Mouse (Mus musculus) gastrocnemius, postnatal 25 days (tissue): Measurements from ENCODE around the gene Fsip1. TPM values are rescaled to one million over a fixed set of nuclear protein-coding genes. Genes with fewer than 3 reads are reported as not detected.
"Not testable (repeated sequence)": the region's sequence is repeated elsewhere in the genome, so short reads cannot be mapped to it uniquely, and the experiment has no call there.

Source experiments
- DNase-seq: peaks from one replicate; pipeline ENCODE4 v3.0.0; 2022
- total RNA-seq, 2 experiments: library from RNA; stranded (reverse); gene quantifications; 1 replicate in 1 of 2; 2 replicates in 1 of 2; pipeline ENCODE4 v1.2.3; 2021

Fsip1 gene
- total RNA-seq, 2 experiments from 2014 or later: not detected

DNA sequence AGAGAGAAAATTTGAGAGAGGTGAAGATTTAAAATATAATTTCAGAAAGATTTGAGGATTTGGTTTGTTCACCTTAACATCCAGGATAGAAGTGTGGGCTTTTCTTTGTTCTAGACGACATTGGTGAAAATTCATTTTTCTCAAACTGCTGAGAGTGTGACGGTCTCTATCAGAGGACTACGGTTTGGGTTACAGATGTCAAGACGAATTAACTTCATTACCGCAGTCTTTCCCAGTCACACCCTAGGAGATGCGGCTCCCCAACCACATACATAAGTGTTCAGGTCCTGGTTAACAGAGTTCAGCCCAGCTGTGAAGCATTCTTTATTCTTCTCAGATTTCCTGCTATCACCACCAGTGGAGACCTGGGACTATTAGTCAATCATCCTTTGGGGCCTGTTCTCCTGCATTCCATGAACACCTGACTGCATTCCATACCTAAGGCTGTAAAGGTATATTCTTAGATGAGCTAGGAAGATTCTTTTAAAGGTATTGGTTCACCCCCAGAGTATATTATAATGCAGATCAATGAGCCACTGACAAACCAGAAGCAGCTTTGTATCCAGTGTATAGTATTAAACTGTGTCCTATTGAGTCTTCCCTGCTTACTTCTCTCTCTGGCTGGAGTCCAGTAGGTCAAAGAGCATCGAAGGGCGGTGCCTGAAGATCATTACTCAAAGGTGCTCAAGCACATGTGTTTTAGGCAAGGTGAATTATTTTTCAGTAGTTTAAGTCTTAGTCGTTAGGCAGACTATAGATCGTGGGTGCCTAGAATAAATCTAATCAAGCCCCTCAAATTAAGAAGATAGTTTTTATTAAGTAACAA, 82.0 kb downstream of the Fsip1 start:
- no peak for DNase-seq

GRCm38 (mm10) chr2:118168225-118168624, 88.5 kb downstream of the Fsip1 start:
- DNase-seq: no peak

DNA sequence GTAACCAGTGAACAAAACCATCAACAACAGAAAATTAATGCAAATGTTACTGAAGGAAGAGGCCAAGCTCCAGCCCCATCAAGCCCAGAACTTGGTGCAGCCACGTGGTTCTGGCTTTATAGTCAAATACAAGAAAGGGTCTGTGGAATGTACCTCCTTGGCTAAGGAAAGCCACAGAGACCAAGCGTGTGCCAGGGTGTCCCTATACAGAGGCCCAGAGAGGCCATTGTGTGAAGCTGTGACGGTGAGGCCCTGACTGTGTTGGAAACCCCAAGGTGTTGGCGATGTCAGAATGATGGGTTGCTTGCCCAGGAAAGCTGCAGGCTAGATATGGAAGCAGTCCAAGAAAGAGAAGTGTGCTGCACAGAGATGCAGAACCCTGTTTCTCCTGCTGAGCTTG, 89.0 kb downstream of the Fsip1 start:
- DNase-seq: no peak

DNA sequence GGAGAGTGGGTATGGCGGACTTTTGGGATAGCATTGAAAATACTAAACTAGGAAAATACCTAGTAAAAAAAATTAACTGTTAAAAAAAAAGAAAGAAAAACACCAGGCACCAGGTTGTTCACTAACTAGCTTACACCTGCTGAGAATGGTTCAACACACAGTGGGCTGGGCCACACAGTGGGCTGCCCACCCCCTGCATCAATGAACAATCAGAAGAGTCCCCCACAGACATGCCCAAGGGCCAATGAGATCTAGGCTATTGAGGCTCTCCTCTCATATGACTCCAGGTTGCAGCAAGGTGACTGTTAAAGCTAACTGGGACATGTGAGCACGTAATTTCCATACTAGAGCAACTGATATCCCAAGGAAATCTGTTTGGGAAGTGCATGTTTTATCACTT, 91.1 kb downstream of the Fsip1 start:
- DNase-seq: no peak

GRCm38 (mm10) chr2:118164137-118164536, 92.6 kb downstream of the Fsip1 start:
- DNase-seq: no peak

GRCm38 (mm10) chr2:118162486-118162885, 94.3 kb downstream of the Fsip1 start:
- DNase-seq: no peak

DNA sequence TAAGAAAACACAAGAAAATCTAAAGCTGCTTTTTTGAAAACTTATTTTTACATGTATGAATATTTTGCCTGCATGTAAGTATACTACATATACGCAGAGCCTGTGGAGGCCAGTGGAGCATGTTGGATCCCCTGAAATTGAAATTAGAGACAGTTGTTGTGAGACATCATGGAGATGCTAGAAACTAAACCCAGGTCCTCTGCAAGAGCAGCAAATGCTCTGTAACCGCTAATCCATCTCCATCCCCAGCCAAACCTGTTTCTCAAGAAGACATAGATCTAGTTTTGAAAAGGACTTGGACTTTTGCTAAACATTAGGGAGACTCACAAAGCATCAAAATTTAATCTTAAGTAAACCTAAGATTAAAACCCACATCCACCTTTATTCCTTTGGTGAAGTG, 95.8 kb downstream of the Fsip1 start:
- no peak for DNase-seq

- DNase-seq: no peak
Measured at GRCm38 (mm10) chr2:118160547-118160946, 96.2 kb downstream of the Fsip1 start.

DNA sequence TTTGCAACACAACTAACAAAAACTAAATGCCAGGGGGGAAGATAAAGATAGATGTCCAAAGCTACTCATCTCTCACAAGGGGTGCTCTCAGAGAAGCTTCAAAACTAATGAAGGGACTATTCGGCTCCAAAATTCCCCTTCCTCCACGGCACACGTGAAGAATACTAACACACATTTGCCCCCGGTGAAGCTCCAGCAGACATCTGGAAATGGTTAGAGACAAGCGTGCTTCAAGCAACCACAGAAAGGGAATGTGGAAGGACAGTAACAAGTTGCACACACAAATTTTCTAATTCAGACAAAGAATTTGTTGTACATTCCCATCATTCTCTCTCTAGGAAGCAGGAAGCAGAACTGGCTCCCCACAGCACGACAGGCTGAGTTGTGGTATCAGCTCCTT, 97.6 kb downstream of the Fsip1 start:
- DNase-seq: no peak

- no peak for DNase-seq
Measured at GRCm38 (mm10) chr2:118158095-118158494, 98.7 kb downstream of the Fsip1 start.

DNA sequence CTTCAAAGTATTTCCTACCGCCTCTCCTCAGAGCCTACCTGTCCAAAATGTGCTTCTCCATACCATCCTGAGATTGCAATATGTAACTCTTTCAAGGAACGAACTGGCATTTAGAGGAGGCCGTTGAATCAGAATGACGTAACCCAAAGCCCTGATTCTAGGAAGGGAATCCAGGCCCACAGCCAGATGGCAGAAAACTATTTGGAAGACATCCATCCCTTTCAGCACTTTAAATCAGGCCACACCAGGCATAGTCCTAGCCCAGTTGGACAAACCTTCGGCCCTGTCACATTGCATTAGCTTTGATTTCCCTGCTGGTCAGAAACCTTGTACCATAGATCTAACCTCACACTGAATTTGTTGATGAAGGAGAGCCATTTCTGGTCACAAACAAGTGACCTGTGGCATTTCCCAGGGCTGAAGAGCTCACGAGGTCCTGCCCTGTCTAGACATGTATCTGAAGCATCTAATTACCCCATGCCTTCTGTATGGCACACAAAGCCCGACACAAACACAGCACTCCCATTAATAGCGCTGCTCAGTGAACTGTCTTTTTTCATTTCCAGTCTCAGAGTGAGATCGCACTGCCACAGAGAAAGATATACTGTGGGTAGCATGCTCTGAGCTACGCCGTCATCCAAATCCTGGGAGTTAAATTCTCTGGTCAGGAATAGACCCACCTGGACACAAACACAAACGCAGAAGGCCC, 106.8 kb downstream of the Fsip1 start:
- peak; percentile 36 for DNase-seq

DNA sequence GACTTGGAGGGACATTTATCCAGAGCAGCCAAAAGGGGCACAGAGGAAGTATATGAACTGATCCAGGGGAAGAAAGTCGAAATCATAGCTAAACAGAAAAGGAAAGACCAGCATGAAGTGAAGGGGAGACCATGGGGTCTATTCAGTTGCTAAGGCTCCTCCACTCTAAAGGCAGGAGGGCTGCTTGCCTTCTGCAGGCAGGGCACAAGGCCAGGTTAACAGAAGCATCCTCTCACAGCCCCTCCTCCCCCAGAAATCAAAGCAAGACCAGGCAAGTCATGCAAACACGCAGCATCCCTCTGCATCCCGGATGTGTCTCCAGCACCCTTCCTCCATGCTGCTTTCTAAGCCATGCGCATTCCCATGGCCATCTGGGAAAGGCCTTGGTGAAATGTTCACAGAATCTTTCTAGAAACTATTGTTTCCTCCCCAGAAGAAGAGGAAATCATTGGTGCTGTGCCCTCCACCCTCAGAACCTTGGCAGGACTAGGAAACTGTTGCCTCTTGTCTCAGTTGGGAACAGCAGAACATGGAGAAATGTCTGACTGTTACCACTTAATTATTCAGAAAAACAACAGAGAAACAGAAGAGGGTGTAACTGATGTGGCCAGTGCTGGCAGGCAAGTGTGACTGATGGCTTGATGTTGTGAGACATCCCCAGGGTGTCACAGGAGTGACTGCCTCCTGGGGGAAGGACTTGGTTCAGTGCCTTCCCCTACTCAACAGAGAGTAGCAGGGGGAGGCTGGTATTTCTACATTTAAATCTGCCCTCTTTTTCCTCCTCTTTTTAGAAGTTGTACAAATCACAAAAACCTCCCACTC, 108.2 kb downstream of the Fsip1 start:
- DNase-seq: no peak

GRCm38 (mm10) chr2:118147749-118148148, 109.0 kb downstream of the Fsip1 start:
- not testable (repeated sequence) for DNase-seq

DNA sequence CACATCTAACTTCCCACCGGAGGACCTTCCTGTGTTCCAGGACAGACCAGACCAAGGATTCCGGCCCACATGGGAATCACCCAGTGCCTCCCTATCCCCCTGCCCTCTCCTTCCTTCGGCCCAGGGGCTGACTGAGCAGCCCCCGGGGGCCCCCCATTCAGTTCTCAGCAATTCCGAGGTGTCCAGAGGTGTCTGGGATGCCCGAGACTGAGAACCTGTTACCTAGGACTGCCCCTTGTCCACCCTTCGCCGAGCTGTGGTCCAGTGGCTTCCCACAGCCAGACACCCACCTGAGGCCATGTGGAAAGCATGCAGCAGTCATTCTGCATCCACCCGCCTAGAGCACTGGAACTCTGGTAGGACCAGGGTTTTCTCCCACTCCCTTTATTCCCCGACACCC, 115.1 kb downstream of the Fsip1 start:
- DNase-seq: no peak

DNA sequence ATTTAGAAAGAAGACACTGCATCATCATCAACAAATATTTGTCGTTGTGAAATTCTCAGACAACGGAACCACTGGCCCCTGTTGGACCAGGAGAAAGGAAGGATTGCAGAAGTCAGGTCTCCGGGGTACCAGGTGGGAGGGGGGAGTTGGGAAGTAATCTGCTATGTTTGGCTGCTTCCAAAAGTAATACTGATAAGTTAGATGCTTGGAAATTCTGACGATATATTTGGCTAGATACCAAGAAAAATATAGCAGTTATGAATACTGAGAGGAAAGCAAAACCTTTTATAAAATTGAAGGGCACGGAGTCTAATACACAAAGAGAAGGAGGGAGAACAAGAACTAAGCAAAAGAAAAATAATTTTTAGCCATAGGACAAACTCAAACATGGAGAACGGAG, 117.5 kb downstream of the Fsip1 start:
- DNase-seq: no peak

DNA sequence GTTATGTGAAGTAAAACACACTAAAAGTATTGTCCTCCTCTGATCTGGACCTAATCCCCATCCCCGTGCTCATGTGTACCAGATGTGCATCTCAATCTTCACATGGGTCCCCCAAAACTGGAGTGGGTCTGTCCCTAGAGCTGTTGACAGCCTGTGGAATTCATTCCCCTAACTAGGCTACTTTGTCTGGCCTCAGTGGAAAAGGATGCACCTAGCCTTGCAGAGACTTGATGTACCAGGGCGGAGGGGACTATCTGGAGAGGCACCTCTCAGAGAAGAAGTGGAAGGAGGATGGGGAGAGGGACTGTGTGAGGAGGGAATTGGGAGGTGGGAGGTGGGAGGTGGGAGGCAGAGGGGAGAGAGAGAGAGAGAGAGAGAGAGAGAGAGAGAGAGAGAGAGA, 119.0 kb downstream of the Fsip1 start:
- DNase-seq: no peak

GRCm38 (mm10) chr2:118137071-118137470, 119.7 kb downstream of the Fsip1 start:
- DNase-seq: no peak

GRCm38 (mm10) chr2:118128313-118128712, 128.5 kb downstream of the Fsip1 start:
- no peak for DNase-seq

DNA sequence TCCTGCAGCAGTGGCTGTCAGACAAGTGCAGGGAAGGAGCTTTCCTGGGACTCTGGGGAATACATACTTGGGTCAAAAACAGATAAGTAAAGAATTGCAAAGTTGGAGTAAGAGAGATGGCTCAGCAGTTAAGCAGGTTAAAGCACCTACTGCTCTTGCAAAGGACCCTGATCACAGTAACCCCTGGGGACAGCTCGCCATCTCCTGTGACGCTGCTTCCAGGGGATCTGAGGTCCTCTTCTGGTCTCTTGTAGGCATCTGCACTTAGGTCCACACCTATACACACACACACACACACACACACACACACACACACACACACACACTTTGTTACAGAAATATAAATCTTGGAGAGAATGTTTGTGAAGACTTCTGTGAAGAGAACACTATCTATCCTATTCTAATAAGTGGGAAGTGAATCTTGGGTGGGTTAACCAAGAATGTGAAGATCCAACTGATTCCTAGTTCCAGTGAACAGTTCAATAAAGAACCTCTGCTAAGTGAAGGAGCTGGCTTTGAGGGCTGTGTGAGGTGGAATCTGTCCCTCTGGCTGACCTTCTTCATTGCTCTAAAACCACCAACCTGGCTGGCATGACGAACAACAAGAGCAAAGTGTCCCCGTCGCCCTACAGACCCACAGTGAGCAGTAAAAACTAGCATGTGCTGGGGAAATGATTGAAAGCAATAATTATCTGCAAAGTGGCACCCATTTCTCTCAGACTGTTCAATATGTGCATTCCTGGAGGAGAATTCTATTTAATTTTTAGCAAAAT, 129.1 kb downstream of the Fsip1 start:
- no peak for DNase-seq

- no peak for DNase-seq
Measured at GRCm38 (mm10) chr2:118125943-118126470, 130.8 kb downstream of the Fsip1 start.

- DNase-seq: no peak
Measured at GRCm38 (mm10) chr2:118125211-118125939, 131.4 kb downstream of the Fsip1 start.
